Mouse (Mus musculus) cerebellum, adult (tissue): ENCODE data around the gene Max.
A peak's percentile ranks its signal among the peaks of the same experiment; 100 is the strongest.

ENCODE experiments used
- ATAC-seq: cut with Nextera tagmentation; 2 replicates; pipeline ENCODE4 v1.9.2; 2017; ENCODE audit warnings: mild to moderate bottlenecking, moderate library complexity, mixed read lengths; ENCODE audit not compliant: insufficient number of reproducible peaks, low FRiP score, low TSS enrichment

Gene Max

GRCm38 (mm10) chr12:76926338-76926945 is 35.6 kb downstream of the Max start:
- no peak for ATAC-seq

- peak; percentile 64 for ATAC-seq
Observed at GRCm38 (mm10) chr12:76924904-76925604, 36.9 kb downstream of the Max start.

GRCm38 (mm10) chr12:76923118-76923517 is 38.9 kb downstream of the Max start:
- ATAC-seq: no peak

GRCm38 (mm10) chr12:76920990-76921389 is 41.0 kb downstream of the Max start:
- no peak for ATAC-seq

- ATAC-seq: no peak
Observed at GRCm38 (mm10) chr12:76920398-76920797, 41.6 kb downstream of the Max start.

- no peak for ATAC-seq
Observed at GRCm38 (mm10) chr12:76918855-76919254, 43.1 kb downstream of the Max start.

GRCm38 (mm10) chr12:76918113-76918512 is 43.9 kb downstream of the Max start:
- ATAC-seq: no peak

GRCm38 (mm10) chr12:76916163-76916562 is 45.8 kb downstream of the Max start:
- ATAC-seq: no peak

GRCm38 (mm10) chr12:76912193-76912592 is 49.8 kb downstream of the Max start:
- ATAC-seq: no peak

GRCm38 (mm10) chr12:76911171-76911726 is 50.8 kb downstream of the Max start:
- ATAC-seq: peak; percentile 83

GRCm38 (mm10) chr12:76910258-76910940 is 51.6 kb downstream of the Max start:
- ATAC-seq: peak; percentile 27; the same call in 1 of the 2 replicates

GRCm38 (mm10) chr12:76909218-76909617 is 52.8 kb downstream of the Max start:
- no peak for ATAC-seq

GRCm38 (mm10) chr12:76906278-76906677 is 55.7 kb downstream of the Max start:
- no peak for ATAC-seq

- ATAC-seq: no peak
Observed at GRCm38 (mm10) chr12:76901508-76902294, 60.3 kb downstream of the Max start.

GRCm38 (mm10) chr12:76899261-76899975 is 62.6 kb downstream of the Max start:
- no peak for ATAC-seq

- ATAC-seq: no peak
Observed at GRCm38 (mm10) chr12:76898141-76898540, 63.9 kb downstream of the Max start.

GRCm38 (mm10) chr12:76897006-76897405 is 65.0 kb downstream of the Max start:
- ATAC-seq: no peak

GRCm38 (mm10) chr12:76896566-76896965 is 65.4 kb downstream of the Max start:
- ATAC-seq: no peak

GRCm38 (mm10) chr12:76895777-76896176 is 66.2 kb downstream of the Max start:
- ATAC-seq: peak; percentile 74
